Mouse (Mus musculus) layer of hippocampus, adult 2 months (tissue): ENCODE results near the gene Pex10. TPM values are rescaled to one million over a fixed set of nuclear protein-coding genes. Genes with fewer than 3 reads are reported as not detected.

Experiments used
- DNase-seq, 2 experiments: peaks; one replicate each; pipeline ENCODE4 v3.0.0; 2022; ENCODE audit warnings: low spot score in 2 of 2
- H3K27ac ChIP-seq: fragments of 200-600 bp; 2 replicates; pipeline ENCODE4 v1.8.1; 2022
- H3K4me3 ChIP-seq: fragments of 200-600 bp; 2 replicates; pipeline ENCODE4 v1.8.1; 2022; ENCODE audit warnings: mild to moderate bottlenecking
- CTCF ChIP-seq: fragments of 200-600 bp; conservative IDR thresholded peaks from 2 replicates; pipeline ENCODE4 v1.8.1; 2022; ENCODE audit warnings: antibody characterized with exemption, mild to moderate bottlenecking, moderate library complexity
- total RNA-seq, 2 experiments: library from RNA; stranded (reverse); gene quantifications; 2 replicates each; pipeline ENCODE4 v1.2.3; 2021

The Pex10 gene
- total RNA-seq, 2 experiments from 2014 or later = 23.1 to 24.2 TPM

- DNase-seq = peak in 1 of 2 experiments; percentile 54
- no peak for TF ChIP-seq CTCF
- peak overlapping the region; percentile 71 for H3K27ac ChIP-seq
Observed at GRCm38 (mm10) chr4:155034787-155035186, 32.0 kb upstream of the Pex10 start.

GRCm38 (mm10) chr4:155040197-155040596 is 26.6 kb upstream of the Pex10 start:
- peak overlapping the region; percentile 84 for H3K27ac ChIP-seq
- no peak for DNase-seq
- TF ChIP-seq CTCF = no peak
- H3K4me3 ChIP-seq = peak overlapping the region; percentile 34

More at GRCm38 (mm10) chr4:155034787-155035186, 32.0 kb upstream of the Pex10 start:
- no peak overlapping the region for H3K4me3 ChIP-seq

- no peak for DNase-seq
- Histone ChIP-seq H3K4me3 (peak overlapping the region; percentile 34), H3K27ac (peak overlapping the region; percentile 84)
- TF ChIP-seq CTCF = no peak
Observed at GRCm38 (mm10) chr4:155040696-155041095, 26.1 kb upstream of the Pex10 start.

GRCm38 (mm10) chr4:155042606-155043288 is 24.1 kb upstream of the Pex10 start:
- no peak; the same call in none of the 2 replicates for TF ChIP-seq CTCF
- peak in 1 of 2 experiments; percentile 53 for DNase-seq
- Histone ChIP-seq H3K4me3 (peak overlapping the region; percentile 63), H3K27ac (peak overlapping the region; percentile 85)

GRCm38 (mm10) chr4:155043289-155043625 is 23.6 kb upstream of the Pex10 start:
- no peak for TF ChIP-seq CTCF
- no peak for DNase-seq
- H3K27ac ChIP-seq = peak overlapping the region; percentile 85
- peak overlapping the region; percentile 63 for H3K4me3 ChIP-seq

GRCm38 (mm10) chr4:155046636-155047035 is 20.2 kb upstream of the Pex10 start:
- TF ChIP-seq CTCF = no peak
- Histone ChIP-seq H3K27ac (peak overlapping the region; percentile 24; the same call in 1 of the 2 replicates), H3K4me3 (no peak overlapping the region)
- no peak for DNase-seq

- TF ChIP-seq CTCF = no peak
Observed at GRCm38 (mm10) chr4:155050116-155050515, 16.7 kb upstream of the Pex10 start.

GRCm38 (mm10) chr4:155056724-155057123 is 10.1 kb upstream of the Pex10 start, which contains the start of gene Plch2:
TSS of gene Plch2 (minus strand) at chr4:155056784.
- Histone ChIP-seq H3K27ac (no peak within 1 kb of the TSS), H3K4me3 (no peak within 1 kb of the TSS)
- no peak for DNase-seq
- no peak for TF ChIP-seq CTCF

More at GRCm38 (mm10) chr4:155050116-155050515, 16.7 kb upstream of the Pex10 start:
- H3K4me3 ChIP-seq = no peak overlapping the region
- no peak overlapping the region for H3K27ac ChIP-seq
- DNase-seq = no peak

GRCm38 (mm10) chr4:155058325-155058724 is 8.5 kb upstream of the Pex10 start:
- Histone ChIP-seq H3K4me3 (no peak overlapping the region), H3K27ac (no peak overlapping the region)
- DNase-seq = no peak
- no peak for TF ChIP-seq CTCF

GRCm38 (mm10) chr4:155063895-155064294 is 2.9 kb upstream of the Pex10 start:
- Histone ChIP-seq H3K4me3 (no peak overlapping the region), H3K27ac (no peak overlapping the region)
- no peak for DNase-seq
- TF ChIP-seq CTCF = no peak

GRCm38 (mm10) chr4:155064474-155064873 is 2.3 kb upstream of the Pex10 start:
- no peak for DNase-seq
- Histone ChIP-seq H3K27ac (no peak overlapping the region), H3K4me3 (no peak overlapping the region)
- TF ChIP-seq CTCF = peak; percentile 30

- DNase-seq = peak; percentile 88 to 92
- peak; percentile 95 for TF ChIP-seq CTCF
- Histone ChIP-seq H3K4me3 (peak overlapping the region; percentile 96), H3K27ac (peak overlapping the region; percentile 56)
Observed at GRCm38 (mm10) chr4:155065970-155066833, 614 bp upstream of the Pex10 start.

- Histone ChIP-seq H3K27ac (peak overlapping the region; percentile 96; the same call in 1 of the 2 replicates), H3K4me3 (no peak overlapping the region)
- no peak for DNase-seq
- no peak for TF ChIP-seq CTCF
Observed at GRCm38 (mm10) chr4:155068357-155068972, 1.6 kb downstream of the Pex10 start.
